Mouse (Mus musculus) CD4-positive, CD25-positive, alpha-beta regulatory T cell, adult 2 months (primary cell): ENCODE results near the gene Awat2.
"Not testable (repeated sequence)": the region's sequence is repeated elsewhere in the genome, so short reads cannot be mapped to it uniquely, and the experiment has no call there.

Source experiments
- DNase-seq: peaks from one replicate; pipeline ENCODE4 v3.0.0-alpha.2; 2012; ENCODE audit warnings: low read depth, low spot score

Gene Awat2

GRCm38 (mm10) chrX:100442617-100443016 lies at the start of gene Awat2:
TSS of gene Awat2 (minus strand) at chrX:100442717.
- DNase-seq, result not testable (repeated sequence)

- DNase-seq, result peak; percentile 82
Observed at GRCm38 (mm10) chrX:100480317-100480716, 37.8 kb upstream of the Awat2 start.

GRCm38 (mm10) chrX:100475569-100476223 lies 33.2 kb upstream of the Awat2 start:
- no peak for DNase-seq

- DNase-seq, result no peak
Observed at GRCm38 (mm10) chrX:100471491-100471890, 29.0 kb upstream of the Awat2 start.

- no peak for DNase-seq
Observed at GRCm38 (mm10) chrX:100470126-100470525, 27.6 kb upstream of the Awat2 start.

- no peak for DNase-seq
Observed at GRCm38 (mm10) chrX:100468047-100468446, 25.5 kb upstream of the Awat2 start.

- DNase-seq, result no peak
Observed at GRCm38 (mm10) chrX:100443532-100443931, 1.0 kb upstream of the Awat2 start.

GRCm38 (mm10) chrX:100432311-100432710 lies 10.2 kb downstream of the Awat2 start:
- DNase-seq, result no peak

- no peak for DNase-seq
Observed at GRCm38 (mm10) chrX:100428693-100429092, 13.8 kb downstream of the Awat2 start, which contains the start of gene Otud6a. TSS of gene Otud6a (plus strand) at chrX:100429013.

GRCm38 (mm10) chrX:100409245-100409644 lies 33.3 kb downstream of the Awat2 start:
- DNase-seq, result no peak

GRCm38 (mm10) chrX:100401657-100402056 lies 40.9 kb downstream of the Awat2 start:
- no peak for DNase-seq

GRCm38 (mm10) chrX:100400900-100401299 lies 41.6 kb downstream of the Awat2 start:
- no peak for DNase-seq

GRCm38 (mm10) chrX:100395026-100395425 lies 47.5 kb downstream of the Awat2 start:
- peak; percentile 0 for DNase-seq

- no peak for DNase-seq
Observed at GRCm38 (mm10) chrX:100394223-100394861, 48.2 kb downstream of the Awat2 start.

GRCm38 (mm10) chrX:100392304-100392703 lies 50.2 kb downstream of the Awat2 start:
- DNase-seq, result peak; percentile 1

- no peak for DNase-seq
Observed at GRCm38 (mm10) chrX:100389887-100390286, 52.6 kb downstream of the Awat2 start.

GRCm38 (mm10) chrX:100356974-100357373 lies 85.5 kb downstream of the Awat2 start:
- no peak for DNase-seq
